Mouse (Mus musculus): Measurements from ENCODE around the gene Lrba. TPM values are rescaled to one million over a fixed set of nuclear protein-coding genes. Genes with fewer than 3 reads are reported as not detected.

Gene Lrba
- polyA plus RNA-seq, 1 experiment from 2014 or later, result 9.2 TPM

DNA sequence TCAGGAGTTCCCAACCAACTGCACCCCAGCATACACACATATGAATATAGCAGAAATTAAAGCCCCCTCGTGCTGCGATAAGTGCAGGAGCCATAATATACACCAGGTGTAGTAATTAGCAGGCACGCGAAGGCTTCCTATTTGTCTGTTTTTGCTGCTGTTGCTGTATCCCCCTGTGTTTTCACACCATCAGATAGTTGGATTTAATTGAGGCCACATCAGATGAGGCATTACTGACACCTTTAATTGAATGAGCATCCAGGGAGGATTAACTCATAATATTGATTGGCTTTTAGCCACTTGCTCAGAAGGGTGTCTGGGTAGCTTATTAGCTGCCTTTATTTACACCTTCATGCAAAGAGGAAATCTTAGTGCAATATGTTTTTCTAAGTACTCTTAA, 515.3 kb downstream of the Lrba start:
- Histone ChIP-seq H3K9ac (ENCODE audit: low read depth, low read length) (no peak overlapping the region), H3K27me3 (replicated peaks; ENCODE audit: control insufficient read depth, insufficient read depth, low read length) (no peaks in the 10 kb centered on the region), H3K4me1 (ENCODE audit: control insufficient read depth, insufficient read depth, low read length) (no peaks in the 10 kb centered on the region; the same call in 1 of the 2 replicates), H3K4me3 (ENCODE audit: low read depth, low read length) (no peak overlapping the region), H3K27ac (replicated peaks; ENCODE audit: low read depth, low read length) (no peak overlapping the region), H3K36me3 (ENCODE audit: control insufficient read depth, insufficient read depth, low read length) (no peaks in the 10 kb centered on the region), H3K4me2 (ENCODE audit: low read depth, low read length) (no peak overlapping the region), H3K9me3 (ENCODE audit: control insufficient read depth, low read length) (no peaks in the 10 kb centered on the region)
- peak; percentile 41; the same call in 1 of the 2 replicates for ATAC-seq (ENCODE audit: low read depth)
- 69% methylated on average over 4 of the region's 4 CpGs for WGBS
- DNase-seq (ENCODE audit: low spot score), result no peak

DNA sequence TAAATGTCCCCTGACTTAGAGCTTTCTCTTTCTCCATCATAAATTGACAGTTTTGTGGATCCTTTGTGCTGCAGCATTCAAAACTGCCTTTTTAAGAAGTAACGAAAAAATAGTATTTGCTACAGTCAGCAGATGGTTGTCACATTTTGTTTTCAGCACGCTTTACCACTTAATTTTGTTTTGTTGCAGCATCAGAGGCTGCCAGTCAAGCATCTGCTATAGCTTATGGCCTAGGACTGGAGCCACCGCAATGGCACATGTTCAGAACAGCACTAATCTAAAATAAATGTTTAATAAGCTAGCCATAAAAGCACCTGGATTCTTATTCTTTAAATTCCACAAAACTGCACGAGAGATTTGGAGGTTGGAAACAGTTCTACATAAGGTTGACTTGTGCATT, 520.9 kb downstream of the Lrba start:
- H3K4me3 ChIP-seq (ENCODE audit: low read depth, low read length), result no peak overlapping the region
- H3K4me1 ChIP-seq (ENCODE audit: control insufficient read depth, insufficient read depth, low read length), result peaks cover 4% of the 10 kb centered on the region; the same call in 1 of the 2 replicates
- no peaks in the 10 kb centered on the region for H3K27me3 ChIP-seq (replicated peaks; ENCODE audit: control insufficient read depth, insufficient read depth, low read length)
- peak; percentile 75 for DNase-seq (ENCODE audit: low spot score)
- 45% methylated on average over 4 of the region's 4 CpGs for WGBS
- no peaks in the 10 kb centered on the region for H3K9me3 ChIP-seq (ENCODE audit: control insufficient read depth, low read length)
- peak overlapping the region; percentile 49 for H3K27ac ChIP-seq (replicated peaks; ENCODE audit: low read depth, low read length)
- no peak overlapping the region for H3K9ac ChIP-seq (ENCODE audit: low read depth, low read length)
- H3K36me3 ChIP-seq (ENCODE audit: control insufficient read depth, insufficient read depth, low read length), result no peaks in the 10 kb centered on the region
- no peak overlapping the region for H3K4me2 ChIP-seq (ENCODE audit: low read depth, low read length)
- 0 out of 2 replicates have a peak, but pooled peaks have one; percentile 53 for ATAC-seq (ENCODE audit: low read depth)

DNA sequence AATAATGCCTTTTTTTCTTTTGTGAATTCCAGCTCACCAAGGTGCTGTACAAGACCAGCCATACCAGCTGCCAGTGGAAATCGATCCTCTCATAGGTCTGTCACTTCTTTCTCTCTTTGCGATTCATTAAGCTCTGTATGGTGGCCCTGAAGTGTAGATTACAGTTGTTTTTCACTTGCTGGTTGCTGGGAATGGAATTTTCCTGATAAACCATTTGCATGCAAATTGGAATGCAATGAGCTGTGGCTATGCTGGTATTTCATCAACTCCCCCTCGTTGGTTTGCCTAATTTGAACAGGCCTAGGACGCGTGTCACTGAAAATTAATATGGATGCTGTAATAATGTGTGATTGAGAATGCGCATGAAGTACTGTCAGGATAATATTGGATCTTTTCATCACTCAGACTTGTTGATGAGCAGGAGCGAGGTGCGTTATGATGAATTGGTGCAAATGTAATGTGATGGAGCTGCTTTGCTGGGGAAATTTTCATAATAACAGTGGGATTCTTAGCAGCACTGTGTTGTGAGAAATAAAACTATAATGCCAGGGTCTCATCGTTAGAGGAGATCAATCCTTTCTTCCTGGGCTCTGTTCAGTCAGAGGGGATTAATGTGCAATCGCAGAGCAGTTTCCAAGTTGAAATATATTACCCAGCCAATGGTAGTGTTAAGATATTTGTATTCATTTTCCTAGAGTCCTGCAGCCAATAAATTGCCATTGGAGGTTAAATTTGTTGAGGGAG, 521.5 kb downstream of the Lrba start:
- WGBS, result 67% methylated on average over 10 of the region's 10 CpGs
- H3K4me2 ChIP-seq (ENCODE audit: low read depth, low read length), result no peak overlapping the region

DNA sequence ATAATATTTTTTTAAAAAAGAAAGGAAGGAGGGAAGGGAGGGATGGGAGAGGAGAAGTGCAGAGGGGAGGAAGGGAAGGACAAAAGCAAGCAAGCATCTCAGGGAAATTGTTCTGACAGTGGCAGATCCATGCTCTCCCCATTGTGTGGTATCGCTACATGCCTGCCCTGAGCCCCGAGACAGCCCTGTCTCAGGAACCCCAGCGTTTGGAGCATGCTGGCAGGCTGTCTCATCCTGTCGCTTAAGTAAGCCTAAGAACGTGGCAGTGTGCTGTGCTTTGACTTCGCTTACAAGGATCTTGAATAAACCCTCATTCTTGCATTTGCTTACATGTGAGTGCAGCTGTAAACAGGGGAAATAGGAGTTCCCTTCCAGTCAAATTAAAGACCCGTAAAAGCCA, 526.2 kb downstream of the Lrba start:
- no peak for ATAC-seq (ENCODE audit: low read depth)
- Histone ChIP-seq H3K4me2 (ENCODE audit: low read depth, low read length) (peak overlapping the region; percentile 20; the same call in 1 of the 2 replicates), H3K27me3 (replicated peaks; ENCODE audit: control insufficient read depth, insufficient read depth, low read length) (no peaks in the 10 kb centered on the region), H3K27ac (replicated peaks; ENCODE audit: low read depth, low read length) (peak overlapping the region; percentile 33; the same call in 1 of the 2 replicates), H3K36me3 (ENCODE audit: control insufficient read depth, insufficient read depth, low read length) (no peaks in the 10 kb centered on the region), H3K4me3 (ENCODE audit: low read depth, low read length) (no peak overlapping the region), H3K9ac (ENCODE audit: low read depth, low read length) (peak overlapping the region; percentile 5; the same call in 1 of the 2 replicates), H3K9me3 (ENCODE audit: control insufficient read depth, low read length) (no peaks in the 10 kb centered on the region), H3K4me1 (ENCODE audit: control insufficient read depth, insufficient read depth, low read length) (peaks cover 20% of the 10 kb centered on the region)
- no peak for DNase-seq (ENCODE audit: low spot score)
- WGBS, result 40% methylated on average over 7 of the region's 7 CpGs

More for the DNA sequence above, 521.5 kb downstream of the Lrba start:
- Histone ChIP-seq H3K36me3 (ENCODE audit: control insufficient read depth, insufficient read depth, low read length) (no peaks in the 10 kb centered on the region), H3K27me3 (replicated peaks; ENCODE audit: control insufficient read depth, insufficient read depth, low read length) (no peaks in the 10 kb centered on the region), H3K9me3 (ENCODE audit: control insufficient read depth, low read length) (no peaks in the 10 kb centered on the region), H3K9ac (ENCODE audit: low read depth, low read length) (no peak overlapping the region), H3K27ac (replicated peaks; ENCODE audit: low read depth, low read length) (peak overlapping the region; percentile 49), H3K4me3 (ENCODE audit: low read depth, low read length) (no peak overlapping the region), H3K4me1 (ENCODE audit: control insufficient read depth, insufficient read depth, low read length) (peaks cover 7% of the 10 kb centered on the region; the same call in 1 of the 2 replicates)
- peak; percentile 75; the same call in 1 of the 2 replicates for ATAC-seq (ENCODE audit: low read depth)
- DNase-seq (ENCODE audit: low spot score), result no peak

DNA sequence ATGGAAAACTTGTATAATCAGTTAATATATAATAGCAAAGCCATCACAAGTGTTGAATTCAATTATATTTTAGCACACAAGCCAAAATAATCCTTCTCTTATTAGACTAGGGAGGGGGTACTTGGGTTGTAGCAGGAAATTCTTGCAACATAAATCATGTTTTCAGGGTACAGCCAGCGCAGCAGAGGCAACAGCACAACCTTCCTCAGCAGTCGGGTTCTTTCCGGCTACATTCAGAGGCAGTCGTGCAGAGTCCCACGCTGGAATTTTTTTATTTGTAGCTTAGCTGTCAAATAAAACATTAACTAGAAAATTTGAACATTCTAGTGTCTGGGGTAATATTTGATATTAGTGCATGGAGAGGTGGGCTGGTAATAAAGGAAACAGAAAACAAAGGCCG, 529.7 kb downstream of the Lrba start:
- no peaks in the 10 kb centered on the region for H3K9me3 ChIP-seq (ENCODE audit: control insufficient read depth, low read length)
- H3K27ac ChIP-seq (replicated peaks; ENCODE audit: low read depth, low read length), result peak overlapping the region; percentile 82
- DNase-seq (ENCODE audit: low spot score) (no peak), ATAC-seq (ENCODE audit: low read depth) (no peak)
- 0 out of 2 replicates have a peak overlapping the region, but pooled peaks have one; percentile 54 for H3K9ac ChIP-seq (ENCODE audit: low read depth, low read length)
- peaks cover 16% of the 10 kb centered on the region for H3K4me1 ChIP-seq (ENCODE audit: control insufficient read depth, insufficient read depth, low read length)
- peak overlapping the region; percentile 41 for H3K4me2 ChIP-seq (ENCODE audit: low read depth, low read length)
- H3K27me3 ChIP-seq (replicated peaks; ENCODE audit: control insufficient read depth, insufficient read depth, low read length), result no peaks in the 10 kb centered on the region
- H3K4me3 ChIP-seq (ENCODE audit: low read depth, low read length), result no peak overlapping the region
- no peaks in the 10 kb centered on the region for H3K36me3 ChIP-seq (ENCODE audit: control insufficient read depth, insufficient read depth, low read length)
- 47% methylated on average over 6 of the region's 6 CpGs for WGBS

DNA sequence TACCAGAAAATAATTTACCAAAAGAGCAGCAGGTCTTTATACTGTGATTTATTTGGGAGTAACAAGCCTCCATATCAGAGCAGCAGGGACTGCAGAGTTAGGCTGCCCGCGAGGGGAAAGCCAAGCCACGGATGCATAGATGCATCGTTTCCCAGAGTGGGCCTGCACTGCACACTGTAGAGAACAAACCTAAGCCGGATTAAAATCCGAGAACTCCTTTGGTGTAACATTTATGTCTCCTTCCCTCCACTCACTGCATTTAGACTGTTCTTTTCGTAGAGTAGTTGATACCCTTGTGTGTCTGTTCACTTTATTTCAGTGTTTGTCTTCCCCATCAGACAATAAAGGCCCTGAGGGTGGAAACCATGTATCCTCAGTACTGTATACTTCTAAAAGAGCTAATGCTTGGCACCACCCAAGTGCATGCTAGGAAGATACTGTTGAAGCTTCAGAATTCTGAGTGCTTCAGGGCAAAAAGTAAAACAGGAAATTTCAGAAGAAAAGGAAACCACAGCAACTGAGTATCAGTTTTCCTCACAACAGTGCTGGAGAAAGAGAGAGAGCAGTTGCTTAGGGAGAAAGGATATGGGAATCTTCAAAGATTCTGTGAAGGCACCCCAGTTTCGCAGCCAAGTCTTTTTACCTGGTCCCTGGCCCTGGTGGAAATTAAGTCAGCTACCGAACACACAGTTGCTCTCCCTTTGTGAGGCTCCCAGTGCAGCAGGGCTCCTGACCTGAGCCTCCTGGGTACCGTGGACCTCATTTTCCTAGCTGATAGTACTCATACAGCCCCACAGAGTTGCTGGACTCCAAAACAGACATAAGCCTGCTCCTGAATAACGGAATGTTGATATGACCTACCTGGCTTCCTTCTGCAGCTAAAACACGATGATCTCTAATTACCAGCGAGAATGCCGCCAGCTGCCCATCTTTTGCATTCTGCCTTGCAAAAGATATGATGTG, 530.4 kb downstream of the Lrba start:
- H3K27me3 ChIP-seq (replicated peaks; ENCODE audit: control insufficient read depth, insufficient read depth, low read length), result no peaks in the 10 kb centered on the region
- no peak overlapping the region for H3K4me3 ChIP-seq (ENCODE audit: low read depth, low read length)
- H3K4me1 ChIP-seq (ENCODE audit: control insufficient read depth, insufficient read depth, low read length), result peaks cover 16% of the 10 kb centered on the region
- ATAC-seq (ENCODE audit: low read depth) (no peak), DNase-seq (ENCODE audit: low spot score) (no peak)
- H3K36me3 ChIP-seq (ENCODE audit: control insufficient read depth, insufficient read depth, low read length), result no peaks in the 10 kb centered on the region
- no peaks in the 10 kb centered on the region for H3K9me3 ChIP-seq (ENCODE audit: control insufficient read depth, low read length)
- H3K27ac ChIP-seq (replicated peaks; ENCODE audit: low read depth, low read length), result peak overlapping the region; percentile 82
- WGBS, result 47% methylated on average over 14 of the region's 14 CpGs
- H3K4me2 ChIP-seq (ENCODE audit: low read depth, low read length), result peak overlapping the region; percentile 41
- H3K9ac ChIP-seq (ENCODE audit: low read depth, low read length), result peak overlapping the region; percentile 54

DNA sequence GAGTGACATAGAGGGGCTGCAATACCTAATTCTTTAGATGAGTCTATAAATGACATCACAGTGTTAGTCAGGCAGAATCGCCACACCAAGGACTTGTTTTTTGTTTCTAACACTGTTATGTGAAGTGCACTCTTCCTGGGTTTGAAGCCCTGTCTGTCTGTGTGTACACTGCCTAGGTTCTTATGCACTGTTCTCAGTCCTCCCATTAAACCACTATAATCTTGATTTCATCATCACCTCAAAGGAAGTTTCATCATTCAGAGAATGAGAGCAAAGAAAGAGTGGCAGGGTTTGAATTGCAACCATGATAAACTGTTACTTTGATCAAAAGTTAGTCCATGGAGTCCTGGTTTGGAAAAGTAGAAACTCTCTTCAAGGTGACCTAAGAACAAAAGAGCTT, 532.1 kb downstream of the Lrba start:
- Histone ChIP-seq H3K36me3 (ENCODE audit: control insufficient read depth, insufficient read depth, low read length) (no peaks in the 10 kb centered on the region), H3K4me1 (ENCODE audit: control insufficient read depth, insufficient read depth, low read length) (peaks cover 13% of the 10 kb centered on the region), H3K27ac (replicated peaks; ENCODE audit: low read depth, low read length) (no peak overlapping the region; the same call in 1 of the 2 replicates), H3K9me3 (ENCODE audit: control insufficient read depth, low read length) (no peaks in the 10 kb centered on the region), H3K4me2 (ENCODE audit: low read depth, low read length) (no peak overlapping the region), H3K27me3 (replicated peaks; ENCODE audit: control insufficient read depth, insufficient read depth, low read length) (no peaks in the 10 kb centered on the region), H3K4me3 (ENCODE audit: low read depth, low read length) (no peak overlapping the region), H3K9ac (ENCODE audit: low read depth, low read length) (no peak overlapping the region)
- DNase-seq (ENCODE audit: low spot score) (no peak), ATAC-seq (ENCODE audit: low read depth) (no peak)
- WGBS, result 86% methylated on average over 1 of the region's 1 CpGs

DNA sequence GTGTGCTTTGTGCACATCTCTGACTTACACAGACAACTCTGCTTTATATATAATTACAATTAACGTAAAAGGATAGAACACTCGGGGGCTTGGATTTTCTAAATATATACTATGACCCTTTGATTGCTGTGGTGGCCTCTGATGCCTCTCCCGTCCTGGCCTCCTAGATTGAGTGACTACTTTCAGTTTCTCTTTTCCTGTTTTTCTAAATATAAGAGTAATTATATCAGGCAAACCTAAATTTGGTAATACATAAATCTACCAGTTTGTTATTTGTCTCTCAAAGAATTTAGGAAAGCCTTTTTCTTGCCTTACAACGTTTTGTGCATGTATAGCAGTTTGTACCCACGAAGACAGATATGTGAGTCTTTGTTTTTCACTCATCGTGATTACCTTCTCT, 534.2 kb downstream of the Lrba start:
- H3K27ac ChIP-seq (replicated peaks; ENCODE audit: low read depth, low read length), result peak overlapping the region; percentile 84
- H3K27me3 ChIP-seq (replicated peaks; ENCODE audit: control insufficient read depth, insufficient read depth, low read length), result no peaks in the 10 kb centered on the region
- peak overlapping the region; percentile 26; the same call in 1 of the 2 replicates for H3K4me3 ChIP-seq (ENCODE audit: low read depth, low read length)
- no peaks in the 10 kb centered on the region for H3K36me3 ChIP-seq (ENCODE audit: control insufficient read depth, insufficient read depth, low read length)
- peak overlapping the region; percentile 58 for H3K9ac ChIP-seq (ENCODE audit: low read depth, low read length)
- DNase-seq (ENCODE audit: low spot score) (no peak), ATAC-seq (ENCODE audit: low read depth) (no peak)
- no peaks in the 10 kb centered on the region for H3K9me3 ChIP-seq (ENCODE audit: control insufficient read depth, low read length)
- H3K4me1 ChIP-seq (ENCODE audit: control insufficient read depth, insufficient read depth, low read length), result peaks cover 17% of the 10 kb centered on the region
- 52% methylated on average over 6 of the region's 6 CpGs for WGBS
- peak overlapping the region; percentile 49 for H3K4me2 ChIP-seq (ENCODE audit: low read depth, low read length)

Data from embryonic facial prominence, embryonic 14.5 days (tissue).